Comparison of ENCODE assay signal across 8 mouse cellular contexts in the genomic region with DNA sequence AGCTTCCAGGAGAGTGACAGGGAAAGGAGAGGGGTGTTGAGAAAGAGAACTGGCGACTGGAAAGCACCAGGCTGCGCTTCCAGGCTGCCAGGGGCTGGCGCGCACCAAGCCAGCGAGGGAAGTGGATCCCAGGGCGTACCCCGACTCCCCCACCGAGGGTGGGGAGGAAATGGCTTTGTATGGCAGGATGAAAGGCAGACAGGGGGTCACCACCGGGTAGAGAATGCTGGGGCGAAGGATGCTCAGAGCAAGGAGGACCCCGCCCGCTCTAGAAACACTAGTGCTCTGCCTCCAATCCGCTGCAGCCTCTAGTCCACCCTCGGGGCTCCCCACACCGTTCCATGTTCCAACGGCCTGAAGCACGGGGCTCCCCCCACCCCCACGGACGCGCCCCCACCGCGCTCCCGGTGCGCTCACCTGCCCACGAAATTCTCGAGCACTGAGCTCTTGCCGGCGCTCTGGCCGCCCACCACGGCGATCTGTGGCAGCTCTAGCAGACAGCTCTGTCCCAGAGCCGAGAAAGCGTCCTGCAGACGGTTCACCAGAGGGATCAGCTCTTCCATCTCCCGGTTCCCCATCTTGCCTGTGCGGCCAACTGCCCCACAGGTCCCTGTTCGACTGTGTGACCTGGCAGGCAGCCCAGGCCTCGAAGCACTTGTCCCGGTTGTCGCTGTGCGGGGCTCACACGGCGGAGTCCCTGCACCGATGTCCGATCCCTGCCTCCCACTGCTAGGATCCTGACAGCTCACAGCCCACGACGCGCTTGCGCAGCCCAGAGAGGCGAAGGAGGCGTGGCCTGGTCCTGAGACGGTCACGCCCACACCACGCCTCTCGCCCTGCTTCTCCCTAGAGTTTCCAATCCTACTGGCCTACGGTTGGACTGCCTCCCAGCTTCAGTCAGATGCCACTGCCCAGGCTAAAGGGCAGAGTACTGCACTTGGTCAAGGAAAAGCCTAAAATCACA. TPM values are rescaled to one million over a fixed set of nuclear protein-coding genes. Genes with fewer than 3 reads are reported as not detected.
DNase-seq lines count a peak whose midpoint lies in the region; ATAC-seq lines count a peak whose summit lies in the region.

A gene (minus strand): TSS at position 789 of the 964 bp plus-strand sequence.

- H3K4me2 ChIP-seq in heart, embryonic 12.5 days: peak within 1 kb of the TSS; percentile 100
- H3K4me2 ChIP-seq in kidney, embryonic 16.5 days (replicated peaks; ENCODE audit: low read depth, low read length): peak within 1 kb of the TSS; percentile 100
- peak within 1 kb of the TSS; percentile 97 for H3K4me2 ChIP-seq in stomach, embryonic 15.5 days

- H3K9me3 ChIP-seq in heart, embryonic 12.5 days (replicated peaks): no peaks in the 10 kb centered on the region
- H3K9me3 ChIP-seq in kidney, embryonic 16.5 days (ENCODE audit: low read length): no peaks in the 10 kb centered on the region
- H3K9me3 ChIP-seq in stomach, embryonic 15.5 days: no peaks in the 10 kb centered on the region

- H3K27ac ChIP-seq in brown adipose tissue, adult 24 weeks (replicated peaks; ENCODE audit: low read depth, low read length): no peak within 1 kb of the TSS
- no peak within 1 kb of the TSS for H3K27ac ChIP-seq in heart, embryonic 12.5 days (ENCODE audit: poor library complexity, severe bottlenecking)
- H3K27ac ChIP-seq in kidney, embryonic 16.5 days (ENCODE audit: low read length): no peak within 1 kb of the TSS
- no peak within 1 kb of the TSS for H3K27ac ChIP-seq in stomach, embryonic 15.5 days

- under 1% methylated on average over 51 of the region's 56 CpGs for WGBS in heart, embryonic 12.5 days
- under 1% methylated on average over 56 of the region's 56 CpGs for WGBS in kidney, embryonic 16.5 days
- under 1% methylated on average over 56 of the region's 56 CpGs for WGBS in stomach, embryonic 15.5 days

- ATAC-seq in erythroid progenitor cell, adult 5-6 weeks (replicated peaks; ENCODE audit: low FRiP score, poor library complexity, severe bottlenecking): peak; percentile 89
- ATAC-seq in heart, embryonic 12.5 days (ENCODE audit: insufficient number of reproducible peaks, low FRiP score): peak; percentile 95
- peak; percentile 100 for ATAC-seq in kidney, embryonic 16.5 days (ENCODE audit: low FRiP score, low TSS enrichment)
- ATAC-seq in monocyte, adult 5-6 weeks (replicated peaks; ENCODE audit: insufficient number of reproducible peaks, low FRiP score, low TSS enrichment, poor library complexity, severe bottlenecking): peak; percentile 27; the same call in 1 of the 2 replicates
- ATAC-seq in stomach, embryonic 15.5 days (ENCODE audit: insufficient read depth, low FRiP score, low read depth): peak; percentile 97

- no peaks in the 10 kb centered on the region for H3K36me3 ChIP-seq in heart, embryonic 12.5 days
- H3K36me3 ChIP-seq in kidney, embryonic 16.5 days (ENCODE audit: insufficient read depth, low read length): no peaks in the 10 kb centered on the region
- H3K36me3 ChIP-seq in stomach, embryonic 15.5 days: no peaks in the 10 kb centered on the region

- peak within 1 kb of the TSS; percentile 70 for H3K4me3 ChIP-seq in brown adipose tissue, adult 24 weeks (ENCODE audit: insufficient read depth, low read depth, low read length)
- peak within 1 kb of the TSS; percentile 83 for H3K4me3 ChIP-seq in heart, embryonic 12.5 days
- H3K4me3 ChIP-seq in kidney, embryonic 16.5 days (ENCODE audit: low read length): peak within 1 kb of the TSS; percentile 78
- peak within 1 kb of the TSS; percentile 52 for H3K4me3 ChIP-seq in stomach, embryonic 15.5 days (replicated peaks)

- DNase-seq in B cell, adult 2 months: peak; percentile 10 to 13
- DNase-seq in liver: peak; percentile 81

- H3K27me3 ChIP-seq in heart, embryonic 12.5 days (replicated peaks): peaks cover 18% of the 10 kb centered on the region
- peaks cover 24% of the 10 kb centered on the region for H3K27me3 ChIP-seq in kidney, embryonic 16.5 days (ENCODE audit: insufficient read depth, low read length)
- peaks cover 12% of the 10 kb centered on the region; the same call in 1 of the 2 replicates for H3K27me3 ChIP-seq in stomach, embryonic 15.5 days (replicated peaks)

- H3K9ac ChIP-seq in heart, embryonic 12.5 days: peak within 1 kb of the TSS; percentile 70
- peak within 1 kb of the TSS; percentile 68 for H3K9ac ChIP-seq in kidney, embryonic 16.5 days (replicated peaks; ENCODE audit: low read length)
- H3K9ac ChIP-seq in stomach, embryonic 15.5 days: no peak within 1 kb of the TSS

- H3K4me1 ChIP-seq in brown adipose tissue, adult 24 weeks (ENCODE audit: control insufficient read depth, insufficient read depth, insufficient read length, low read length): no peaks in the 10 kb centered on the region
- H3K4me1 ChIP-seq in heart, embryonic 12.5 days (replicated peaks): peaks cover 9% of the 10 kb centered on the region
- H3K4me1 ChIP-seq in kidney, embryonic 16.5 days (ENCODE audit: insufficient read depth, low read length): peaks cover 4% of the 10 kb centered on the region; the same call in 1 of the 2 replicates
- H3K4me1 ChIP-seq in stomach, embryonic 15.5 days: peaks cover 9% of the 10 kb centered on the region

RNA-seq across cellular contexts. Expression of the gene that starts here (rescaled TPM):
- 3.0 and 3.2 TPM in 2 replicates for polyA plus RNA-seq in brown adipose tissue, adult 24 weeks (2012; ENCODE audit: insufficient read depth, insufficient read length, missing spikeins)
- not detected in 2 replicates for total RNA-seq in erythroid progenitor cell, adult 5-6 weeks (2015; ENCODE audit: low replicate concordance)
- not detected in 2 replicates for total RNA-seq in erythroid progenitor cell, adult 5-6 weeks (2017; ENCODE audit: low replicate concordance)
- 0.95 and 1.1 TPM in 2 replicates for polyA plus RNA-seq in heart, embryonic 12.5 days (2016; fragmentation: Nextera tagmentation; extraction: Ambion mirVana)
- 6.8 and 8.9 TPM in 2 replicates for polyA plus RNA-seq in kidney, embryonic 16.5 days (2015; fragmentation: Nextera tagmentation; extraction: Ambion mirVana)
- 0.97 to 1.5 TPM in 2 of 3 replicates, not detected in the other for total RNA-seq in monocyte, adult 5-6 weeks (2017)
- polyA plus RNA-seq in stomach, embryonic 15.5 days (2015; fragmentation: Nextera tagmentation; extraction: Ambion mirVana): 6.0 and 6.3 TPM in 2 replicates

Comparison
In these comparisons a context has a peak if more than half of its experiments do, and no peak if none do; other contexts are left out.
1. Peak in ATAC-seq in erythroid progenitor cell, adult 5-6 weeks; RNA of the gene not detected or under 1 TPM.
2. ATAC-seq: peak in every context shown above with its lines; median percentile 100 in kidney, embryonic 16.5 days; 97 in stomach, embryonic 15.5 days; 95 in heart, embryonic 12.5 days; 89 in erythroid progenitor cell, adult 5-6 weeks; 27 in monocyte, adult 5-6 weeks.